Mouse (Mus musculus): Measurements from ENCODE around the gene Tll2. TPM values are rescaled to one million over a fixed set of nuclear protein-coding genes. Genes with fewer than 3 reads are reported as not detected.

Gene Tll2
- total RNA-seq, 2 experiments from 2014 or later: 0.64 to 1.6 TPM

- DNase-seq: no peak
These were observed 170.7 kb downstream of the Tll2 start for GRCm38 (mm10) chr19:41035809-41036551.

More at GRCm38 (mm10) chr19:41035809-41036551, 170.7 kb downstream of the Tll2 start:
- intact Hi-C loops (cut with DNase I): no loop called here

Other genes starting within 250 kb of the Tll2 start
- gene Blnk, start 212.3 kb downstream of the Tll2 start, total RNA-seq (2021): under 1 TPM; 0.74 to 0.79 TPM
- under 1 TPM in 1 of 2 experiments, not detected in 1; 0.32 TPM for gene Dntt, start 177.6 kb downstream of the Tll2 start, total RNA-seq (2021)
- gene Opalin, start 129.7 kb downstream of the Tll2 start, total RNA-seq (2021): not detected
- 100 to 1,000 TPM; 126 to 130 TPM for gene Tm9sf3, start 57.2 kb upstream of the Tll2 start, total RNA-seq (2021)
- gene Pik3ap1, start 178.3 kb upstream of the Tll2 start, total RNA-seq (2021): 1 to 10 TPM; 1.7 to 2.0 TPM